Mouse (Mus musculus) CH12.LX (cell line): ENCODE data around the gene Fam161b. TPM values are rescaled to one million over a fixed set of nuclear protein-coding genes. Genes with fewer than 3 reads are reported as not detected.
A peak's percentile ranks its signal among the peaks of the same experiment; 100 is the strongest.

ENCODE experiments used
- DNase-seq: peaks from one replicate; pipeline ENCODE4 v3.0.0-alpha.2; 2013; ENCODE audit errors: extremely low read depth
- H3K27ac ChIP-seq: 2 replicates; pipeline ENCODE4 v1.5.1; 2012; ENCODE audit warnings: low read depth, mild to moderate bottlenecking, control low read depth, moderate library complexity; ENCODE audit not compliant: insufficient read depth
- H3K27me3 ChIP-seq: replicated peaks from 2 replicates; pipeline ENCODE3; 2012; ENCODE audit warnings: inconsistent platforms
- H3K36me3 ChIP-seq, 2 experiments: replicated peaks in 1 of 2; 2 replicates each; pipeline versions ENCODE3 to v1.6.1; 2012; ENCODE audit warnings: inconsistent platforms in 1 of 2, low read length in 1 of 2, mild to moderate bottlenecking in 1 of 2, mixed read lengths in 1 of 2, moderate library complexity in 1 of 2; ENCODE audit not compliant: control insufficient read depth in 1 of 2, insufficient read depth in 1 of 2
- H3K4me1 ChIP-seq, 2 experiments: 2 replicates each; pipeline ENCODE4 v1.6.1; 2012; ENCODE audit warnings: inconsistent platforms in 1 of 2, moderate library complexity in 1 of 2; ENCODE audit not compliant: insufficient read depth in 2 of 2, control insufficient read depth in 1 of 2
- H3K4me2 ChIP-seq: 2 replicates; pipeline ENCODE4 v1.6.1; 2012; ENCODE audit warnings: low read depth, mild to moderate bottlenecking, control low read depth; ENCODE audit not compliant: poor library complexity, insufficient read depth, severe bottlenecking
- H3K4me3 ChIP-seq, 3 experiments: fragments of 150-350 bp in 1 of 3; sonication (generic) in 1 of 3; replicated peaks in 1 of 3; 2 replicates each; pipeline versions ENCODE3 to v1.5.1; 2011 to 2012; ENCODE audit warnings: low read depth in 2 of 3, low read length in 2 of 3, mild to moderate bottlenecking in 2 of 3, moderate library complexity in 2 of 3, control low read depth in 1 of 3, improper control_type of control experiment in 1 of 3, inconsistent platforms in 1 of 3, mixed read lengths in 1 of 3; ENCODE audit not compliant: poor library complexity in 1 of 3
- H3K79me2 ChIP-seq: replicated peaks from 2 replicates; pipeline ENCODE4 v1.6.1; 2012; ENCODE audit warnings: mild to moderate bottlenecking, moderate library complexity; ENCODE audit not compliant: control insufficient read depth, poor library complexity, insufficient read depth, severe bottlenecking; ENCODE audit errors: extremely low read depth
- H3K9ac ChIP-seq: 2 replicates; pipeline ENCODE4 v1.6.1; 2012; ENCODE audit warnings: low read depth, mild to moderate bottlenecking, control low read depth, moderate library complexity; ENCODE audit not compliant: insufficient read depth
- H3K9me3 ChIP-seq: replicated peaks from 2 replicates; pipeline ENCODE3; 2012; ENCODE audit warnings: low read length, inconsistent platforms, mixed read lengths
- BHLHE40 ChIP-seq: IDR thresholded peaks from 2 replicates; pipeline ENCODE4 v1.6.1; 2011; ENCODE audit warnings: mild to moderate bottlenecking, low read depth, low read length, improper control_type of control experiment
- CHD1 ChIP-seq: IDR thresholded peaks from 2 replicates; pipeline ENCODE4 v1.6.1; 2012; ENCODE audit warnings: low read depth, low read length, improper control_type of control experiment, inconsistent platforms
- CHD2 ChIP-seq: IDR thresholded peaks from 2 replicates; pipeline ENCODE4 v1.6.1; 2011; ENCODE audit warnings: low read length, improper control_type of control experiment
- CTCF ChIP-seq, 2 experiments: IDR thresholded peaks in 1 of 2; conservative IDR thresholded peaks in 1 of 2; 2 replicates each; pipeline ENCODE4 v1.5.1; 2011 to 2012; ENCODE audit warnings: low read depth in 2 of 2, low read length in 2 of 2, improper control_type of control experiment in 1 of 2, inconsistent platforms in 1 of 2, mild to moderate bottlenecking in 1 of 2, moderate library complexity in 1 of 2
- E2F4 ChIP-seq: IDR thresholded peaks from 2 replicates; pipeline ENCODE4 v1.6.1; 2011; ENCODE audit warnings: low read depth, low read length, improper control_type of control experiment; ENCODE audit not compliant: insufficient replicate concordance
- ELF1 ChIP-seq: IDR thresholded peaks from 2 replicates; pipeline ENCODE4 v1.6.1; 2014; ENCODE audit warnings: low read depth, mild to moderate bottlenecking, inconsistent platforms, low read length, improper control_type of control experiment
- EP300 ChIP-seq: IDR thresholded peaks from 2 replicates; pipeline ENCODE4 v1.6.1; 2011; ENCODE audit warnings: low read length, improper control_type of control experiment
- ETS1 ChIP-seq: conservative IDR thresholded peaks from 2 replicates; pipeline ENCODE4 v1.6.1; 2012; ENCODE audit warnings: low read depth, mild to moderate bottlenecking, inconsistent platforms, low read length, improper control_type of control experiment, moderate library complexity
- GABPA ChIP-seq: IDR thresholded peaks from 2 replicates; pipeline ENCODE4 v1.6.1; 2012; ENCODE audit warnings: low read depth, low read length, improper control_type of control experiment, inconsistent platforms; ENCODE audit not compliant: insufficient replicate concordance
- HCFC1 ChIP-seq: IDR thresholded peaks from 2 replicates; pipeline ENCODE4 v1.6.1; 2012; ENCODE audit warnings: low read depth, mild to moderate bottlenecking, inconsistent platforms, low read length, improper control_type of control experiment
- IRF4 ChIP-seq: IDR thresholded peaks from 2 replicates; pipeline ENCODE4 v1.6.1; 2014; ENCODE audit warnings: low read depth, mild to moderate bottlenecking, inconsistent platforms, low read length, improper control_type of control experiment
- JUN ChIP-seq: IDR thresholded peaks from 2 replicates; pipeline ENCODE4 v1.6.1; 2011; ENCODE audit warnings: low read depth, mild to moderate bottlenecking, low read length, improper control_type of control experiment, moderate library complexity; ENCODE audit not compliant: insufficient read depth
- JUND ChIP-seq: conservative IDR thresholded peaks from 2 replicates; pipeline ENCODE4 v1.6.1; 2011; ENCODE audit warnings: low read depth, low read length, improper control_type of control experiment
- KAT2A ChIP-seq: IDR thresholded peaks from 2 replicates; pipeline ENCODE4 v1.6.1; 2012; ENCODE audit warnings: low read length, improper control_type of control experiment, inconsistent platforms; ENCODE audit not compliant: insufficient replicate concordance
- MAFK ChIP-seq: IDR thresholded peaks from 2 replicates; pipeline ENCODE4 v1.6.1; 2011; ENCODE audit warnings: low read length, improper control_type of control experiment; ENCODE audit not compliant: insufficient replicate concordance
- MAX ChIP-seq: IDR thresholded peaks from 2 replicates; pipeline ENCODE4 v1.6.1; 2011; ENCODE audit warnings: low read length, improper control_type of control experiment
- MAZ ChIP-seq: IDR thresholded peaks from 2 replicates; pipeline ENCODE4 v1.6.1; 2012; ENCODE audit warnings: low read depth, mild to moderate bottlenecking, inconsistent platforms, low read length, improper control_type of control experiment, moderate library complexity
- MEF2A ChIP-seq: IDR thresholded peaks from 2 replicates; pipeline ENCODE4 v1.6.1; 2014; ENCODE audit warnings: low read depth, mild to moderate bottlenecking, inconsistent platforms, low read length, improper control_type of control experiment, borderline replicate concordance
- MXI1 ChIP-seq: IDR thresholded peaks from 2 replicates; pipeline ENCODE4 v1.6.1; 2011; ENCODE audit warnings: mild to moderate bottlenecking, low read depth, low read length, improper control_type of control experiment
- MYC ChIP-seq: IDR thresholded peaks from 2 replicates; pipeline ENCODE4 v1.6.1; 2011; ENCODE audit warnings: low read depth, mild to moderate bottlenecking, improper control_type of control experiment, low read length
- NELFE ChIP-seq: IDR thresholded peaks from 2 replicates; pipeline ENCODE4 v1.6.1; 2011; ENCODE audit warnings: low read depth, low read length, improper control_type of control experiment
- NRF1 ChIP-seq: IDR thresholded peaks from 2 replicates; pipeline ENCODE4 v1.6.1; 2014; ENCODE audit warnings: low read depth, mild to moderate bottlenecking, inconsistent platforms, low read length, improper control_type of control experiment, moderate library complexity
- PAX5 ChIP-seq: IDR thresholded peaks from 2 replicates; pipeline ENCODE4 v1.6.1; 2012; ENCODE audit warnings: low read length, inconsistent platforms, mixed read lengths
- POLR2A ChIP-seq: IDR thresholded peaks from 2 replicates; pipeline ENCODE4 v1.6.1; 2011; ENCODE audit warnings: low read depth, mild to moderate bottlenecking, improper control_type of control experiment, low read length
- POLR2AphosphoS2 ChIP-seq: IDR thresholded peaks from 2 replicates; pipeline ENCODE4 v1.6.1; 2011; ENCODE audit warnings: low read depth, low read length, improper control_type of control experiment
- RAD21 ChIP-seq: IDR thresholded peaks from 2 replicates; pipeline ENCODE4 v1.6.1; 2011; ENCODE audit warnings: low read depth, mild to moderate bottlenecking, low read length, improper control_type of control experiment, moderate library complexity
- RCOR1 ChIP-seq: conservative IDR thresholded peaks from 2 replicates; pipeline ENCODE4 v1.6.1; 2012; ENCODE audit warnings: low read depth, mild to moderate bottlenecking, inconsistent platforms, low read length, improper control_type of control experiment
- SIN3A ChIP-seq: IDR thresholded peaks from 2 replicates; pipeline ENCODE4 v1.6.1; 2012; ENCODE audit warnings: low read length, improper control_type of control experiment, inconsistent platforms
- SMC3 ChIP-seq: IDR thresholded peaks from 2 replicates; pipeline ENCODE4 v1.6.1; 2011; ENCODE audit warnings: low read depth, low read length, improper control_type of control experiment
- TBP ChIP-seq: conservative IDR thresholded peaks from 2 replicates; pipeline ENCODE4 v1.6.1; 2011; ENCODE audit warnings: low read depth, low read length, improper control_type of control experiment
- TCF12 ChIP-seq: IDR thresholded peaks from 2 replicates; pipeline ENCODE4 v1.6.1; 2014; ENCODE audit warnings: low read depth, mild to moderate bottlenecking, inconsistent platforms, low read length, improper control_type of control experiment
- UBTF ChIP-seq: IDR thresholded peaks from 2 replicates; pipeline ENCODE4 v1.6.1; 2012; ENCODE audit warnings: low read depth, mild to moderate bottlenecking, inconsistent platforms, low read length, improper control_type of control experiment, moderate library complexity
- USF1 ChIP-seq: IDR thresholded peaks from 2 replicates; pipeline ENCODE4 v1.6.1; 2014; ENCODE audit warnings: low read depth, mild to moderate bottlenecking, inconsistent platforms, low read length, improper control_type of control experiment
- USF2 ChIP-seq: conservative IDR thresholded peaks from 2 replicates; pipeline ENCODE4 v1.6.1; 2011; ENCODE audit warnings: low read depth, low read length, improper control_type of control experiment
- ZC3H11A ChIP-seq: IDR thresholded peaks from 2 replicates; pipeline ENCODE4 v1.6.1; 2012; ENCODE audit warnings: low read depth, mild to moderate bottlenecking, inconsistent platforms, low read length, improper control_type of control experiment
- ZKSCAN1 ChIP-seq: IDR thresholded peaks from 2 replicates; pipeline ENCODE4 v1.6.1; 2012; ENCODE audit warnings: low read depth, inconsistent platforms, low read length, improper control_type of control experiment, borderline replicate concordance
- ZMIZ1 ChIP-seq: IDR thresholded peaks from 2 replicates; pipeline ENCODE4 v1.6.1; 2012; ENCODE audit warnings: low read depth, mild to moderate bottlenecking, inconsistent platforms, low read length, improper control_type of control experiment
- ZNF384 ChIP-seq: IDR thresholded peaks from 2 replicates; pipeline ENCODE4 v1.6.1; 2012; ENCODE audit warnings: low read depth, low read length, improper control_type of control experiment, inconsistent platforms
- dilution Hi-C: fragments of 300-500 bp; cut with MboI; formaldehyde crosslinking; loops from 2 replicates; pipeline ENCODE4 v1.14.3; 2020; ENCODE audit warnings: low sequenced_read_pairs; ENCODE audit not compliant: extremely low pct_unique_long_range_greater_than_20kb, extremely low pct_ligation_motif_present
- in situ Hi-C: fragments of 300-500 bp; cut with MboI; formaldehyde crosslinking; loops from 3 replicates; pipeline ENCODE4 v1.14.3; 2019; ENCODE audit warnings: low sequenced_read_pairs, low pct_ligation_motif_present, low pct_unique_long_range_greater_than_20kb, mixed read lengths
- polyA plus RNA-seq: library from polyadenylated mRNA; unstranded; fragments of >175 nt; gene quantifications from 2 replicates; pipeline ENCODE4 v1.2.1, GENCODE M21; 2012; ENCODE audit warnings: low read depth; ENCODE audit not compliant: insufficient read length
- total RNA-seq, 2 experiments: library from RNA; depleted of rRNA; stranded (reverse); fragments of 300-350 nt in 1 of 2; fragments of >200 nt in 1 of 2; gene quantifications; 2 replicates each; pipeline ENCODE4 v1.2.3; 2012 to 2014

The Fam161b gene
- total and polyA plus RNA-seq, 3 experiments, result 0.80 to 0.98 (median 0.87) TPM

DNA sequence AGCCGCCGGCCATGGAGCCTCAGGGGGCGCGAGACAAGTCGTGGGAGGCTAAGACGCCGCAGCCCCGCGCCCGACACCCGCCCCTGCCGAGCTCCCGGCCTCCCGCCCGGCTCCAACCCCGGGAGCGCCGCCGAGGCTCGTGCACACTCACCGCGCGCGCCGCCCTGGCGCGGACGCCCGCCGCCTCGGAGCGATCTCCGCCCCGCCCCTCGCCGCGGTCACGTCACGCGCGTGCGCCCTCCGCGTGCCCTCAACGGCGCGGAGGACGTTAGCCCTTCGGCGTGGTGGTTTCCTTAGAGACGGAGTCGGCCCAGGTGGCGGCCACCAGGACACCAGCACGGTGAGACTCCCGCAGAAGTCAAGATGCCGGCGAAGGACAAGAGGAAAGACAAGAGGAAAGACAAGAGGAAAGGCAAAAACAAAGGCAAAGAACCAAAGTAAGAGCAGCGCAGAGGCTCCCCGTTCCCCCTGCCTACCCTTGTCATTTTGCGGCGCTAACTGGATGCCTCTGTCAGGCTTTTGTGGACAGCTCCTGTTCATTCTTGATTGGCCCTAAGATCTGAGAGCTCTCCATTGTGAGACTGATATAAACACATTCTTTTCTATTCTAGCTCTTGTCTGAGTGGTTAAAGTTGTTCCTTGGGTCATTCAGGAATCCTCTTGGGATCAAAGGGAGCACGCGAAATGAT is 47.3 kb upstream of the Fam161b start, which contains the start of the genes Entpd5 and Bbof1:
Entpd5 (minus strand) TSS at position 211 of the 689 bp plus-strand sequence.
Bbof1 (plus strand) TSS at position 253 of the 689 bp plus-strand sequence.
- no peak within 1 kb of the TSS for H3K27ac ChIP-seq
- peak; percentile 61 for DNase-seq

DNA sequence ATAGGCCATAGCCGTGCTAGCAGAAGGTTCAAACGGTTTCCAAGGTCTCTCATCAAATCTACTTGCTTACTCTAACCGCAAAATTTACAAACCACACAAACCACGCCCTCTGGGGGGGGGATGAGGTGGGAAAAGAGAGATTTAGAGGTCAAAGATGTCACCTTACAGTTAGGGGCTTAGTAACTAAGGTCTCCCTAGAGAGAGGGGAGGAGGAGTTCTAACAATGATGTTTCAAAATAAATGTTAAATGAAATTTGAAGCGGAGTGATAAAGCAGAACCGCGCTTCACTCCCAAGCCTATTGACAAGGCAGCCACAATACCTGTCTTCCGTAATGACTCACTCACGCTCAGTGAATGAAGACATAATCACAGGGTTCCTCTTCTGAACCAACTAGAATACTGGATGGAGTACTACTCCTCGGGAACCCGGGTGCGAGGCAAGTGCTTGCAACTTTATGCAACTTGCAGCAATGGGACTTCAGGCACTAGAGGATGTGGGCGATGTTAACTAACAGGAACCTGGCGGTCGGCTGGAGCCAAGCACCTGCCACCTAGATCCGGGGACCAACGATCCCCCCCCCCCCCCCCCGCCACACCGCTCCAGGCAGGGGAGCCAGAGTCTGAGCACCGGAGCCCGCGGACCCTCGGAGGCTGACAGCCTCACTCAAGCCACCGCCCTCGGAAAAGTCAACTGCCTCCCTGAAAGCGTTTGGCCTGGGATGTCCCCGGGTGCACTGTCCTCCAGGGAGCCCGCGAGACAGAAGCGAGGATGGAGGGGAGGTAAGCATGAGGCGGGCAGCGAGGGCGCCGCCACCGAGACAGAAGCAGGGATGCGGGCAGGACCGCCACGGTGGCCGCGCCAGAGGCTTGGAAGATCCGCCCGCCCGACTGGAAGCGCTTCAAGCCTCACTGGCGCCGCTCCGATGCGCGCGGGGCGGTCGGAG is 46.5 kb upstream of the Fam161b start:
- DNase-seq, result peak; percentile 79
- no peak overlapping the region for H3K27ac ChIP-seq

More for the DNA sequence above, 47.3 kb upstream of the Fam161b start, which contains the start of the genes Entpd5 and Bbof1:
- Histone ChIP-seq H3K27me3 (peaks cover 16% of the 10 kb centered on the region), H3K4me1 (peaks cover 0 to 9% of the 10 kb centered on the region in 2 experiments; a peak in 2 of 4 replicates), H3K4me3 (peak within 1 kb of the TSS; percentile 55 to 71 (median 67)), H3K36me3 (no peaks in the 10 kb centered on the region), H3K4me2 (peak within 1 kb of the TSS; percentile 91), H3K9me3 (peaks cover 2% of the 10 kb centered on the region), H3K9ac (peak within 1 kb of the TSS; percentile 36), H3K79me2 (no peaks in the 10 kb centered on the region)
- in situ Hi-C loops, result no loop called here
- TF ChIP-seq RCOR1 (no peak), KAT2A (no peak), CHD2 (no peak), ZMIZ1 (no peak), POLR2AphosphoS2 (no peak), ELF1 (0 out of 2 replicates have a peak, but pooled peaks have one; percentile 17), E2F4 (no peak), MXI1 (peak; percentile 91), USF2 (no peak), PAX5 (no peak), MEF2A (no peak), USF1 (no peak), ETS1 (no peak), NELFE (peak; percentile 44; the same call in 1 of the 2 replicates), SMC3 (no peak), MAX (peak; percentile 46; the same call in 1 of the 2 replicates), EP300 (no peak), IRF4 (0 out of 2 replicates have a peak, but pooled peaks have one; percentile 3), CHD1 (no peak), SIN3A (peak; percentile 76), JUND (no peak), GABPA (no peak), NRF1 (peak; percentile 87), BHLHE40 (peak; percentile 78), TBP (no peak), MYC (no peak), ZNF384 (no peak), RAD21 (no peak), HCFC1 (no peak), TCF12 (no peak), MAZ (no peak), UBTF (no peak), CTCF (conservative IDR thresholded peaks at IDR 0.05 in 1 of 2, IDR thresholded peaks at IDR 0.05 in 1 of 2; ENCODE audit: low read depth in 2 of 2, low read length in 2 of 2) (no peak), MAFK (no peak), POLR2A (peak; percentile 53; the same call in 1 of the 2 replicates), ZKSCAN1 (no peak), JUN (no peak)
- dilution Hi-C loops, result no loop called here

More for the DNA sequence above, 46.5 kb upstream of the Fam161b start:
- H3K4me3 ChIP-seq, result peak overlapping the region; percentile 55 to 71 (median 67)
- TF ChIP-seq ZMIZ1, result no peak
- no peak; the same call in 1 of the 2 replicates for TF ChIP-seq MXI1
- no peak for TF ChIP-seq POLR2A
- no peak for TF ChIP-seq ZKSCAN1
- no peak for TF ChIP-seq ZC3H11A
- TF ChIP-seq E2F4, result no peak
- TF ChIP-seq HCFC1, result 0 out of 2 replicates have a peak, but pooled peaks have one; percentile 26
- TF ChIP-seq MAZ, result peak; percentile 79
- TF ChIP-seq PAX5, result no peak
- no peak for TF ChIP-seq ZNF384
- TF ChIP-seq GABPA, result no peak
- no peak; the same call in 1 of the 2 replicates for TF ChIP-seq UBTF
- TF ChIP-seq IRF4, result peak; percentile 51; the same call in 1 of the 2 replicates
- TF ChIP-seq, all 38 proteins: peak for 3
- Histone ChIP-seq H3K27me3 (peaks cover 16% of the 10 kb centered on the region), H3K36me3 (no peaks in the 10 kb centered on the region), H3K4me1 (peaks cover 0 to 9% of the 10 kb centered on the region in 2 experiments; a peak in 2 of 4 replicates), H3K9ac (peak overlapping the region; percentile 29), H3K9me3 (peaks cover 2% of the 10 kb centered on the region), H3K79me2 (no peaks in the 10 kb centered on the region), H3K4me2 (peak overlapping the region; percentile 79)
- dilution Hi-C loops (no loop called here), in situ Hi-C loops (no loop called here)
